Mouse (Mus musculus): ENCODE measurements around the gene Cox4i1. TPM values are rescaled to one million over a fixed set of nuclear protein-coding genes. Genes with fewer than 3 reads are reported as not detected.
"Not testable (repeated sequence)": the region's sequence is repeated elsewhere in the genome, so short reads cannot be mapped to it uniquely, and the experiment has no call there.

Cox4i1 gene
- polyA plus RNA-seq, 1 experiment, result 1,270 TPM

DNA sequence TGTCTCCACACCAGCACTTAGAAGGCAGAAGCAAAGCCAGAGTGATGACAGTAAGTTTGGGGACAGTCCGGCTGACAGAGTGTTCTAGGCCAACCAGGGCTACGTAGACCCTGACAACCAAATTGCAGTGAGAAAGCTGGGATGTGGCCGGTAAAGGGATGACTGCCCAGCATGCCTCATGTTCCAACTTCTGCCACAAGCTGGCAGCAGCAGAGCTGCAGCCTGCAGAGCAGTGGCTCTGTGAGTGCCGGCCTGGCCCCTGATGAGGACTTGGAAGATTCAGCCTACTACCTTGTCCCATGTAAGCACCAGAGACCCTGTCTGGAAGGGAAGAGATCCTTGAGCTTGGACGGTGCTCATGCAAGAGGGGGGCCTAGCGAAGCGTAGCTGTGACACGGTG, 7.7 kb downstream of the Cox4i1 start:
- Histone ChIP-seq H3K79me3 (ENCODE audit: low read depth) (peaks cover 6% of the 10 kb centered on the region), H3K79me2 (ENCODE audit: control insufficient read depth, insufficient read depth) (peaks cover 21% of the 10 kb centered on the region), H3K4me3 (ENCODE audit: insufficient read depth, poor library complexity, severe bottlenecking) (no peak overlapping the region), H3K27me3 (ENCODE audit: control insufficient read depth, insufficient read depth, insufficient read length) (no peaks in the 10 kb centered on the region), H3K36me3 (ENCODE audit: control insufficient read depth, insufficient read depth) (peaks cover 36% of the 10 kb centered on the region), H3ac (ENCODE audit: control insufficient read depth, insufficient read length, low read depth) (no peak overlapping the region)
- TF ChIP-seq MAX (IDR thresholded peaks at IDR 0.05), result no peak
- TF ChIP-seq CEBPB (IDR thresholded peaks at IDR 0.05; ENCODE audit: low read depth), result no peak
- TF ChIP-seq CTCF (IDR thresholded peaks at IDR 0.05; ENCODE audit: control insufficient read depth, insufficient read depth, insufficient read length), result no peak
- TF ChIP-seq USF1 (IDR thresholded peaks at IDR 0.05; ENCODE audit: low read depth), result no peak
- no peak for TF ChIP-seq FOSL1 (IDR thresholded peaks at IDR 0.05; ENCODE audit: insufficient read depth, low read length, poor library complexity, severe bottlenecking)
- no peak for TF ChIP-seq MYOD1 (IDR thresholded peaks at IDR 0.05; ENCODE audit: control insufficient read depth, insufficient read length, low read depth)
- TF ChIP-seq MYOG (IDR thresholded peaks at IDR 0.05; ENCODE audit: control insufficient read depth, extremely low read depth, insufficient read length), result no peak

DNA sequence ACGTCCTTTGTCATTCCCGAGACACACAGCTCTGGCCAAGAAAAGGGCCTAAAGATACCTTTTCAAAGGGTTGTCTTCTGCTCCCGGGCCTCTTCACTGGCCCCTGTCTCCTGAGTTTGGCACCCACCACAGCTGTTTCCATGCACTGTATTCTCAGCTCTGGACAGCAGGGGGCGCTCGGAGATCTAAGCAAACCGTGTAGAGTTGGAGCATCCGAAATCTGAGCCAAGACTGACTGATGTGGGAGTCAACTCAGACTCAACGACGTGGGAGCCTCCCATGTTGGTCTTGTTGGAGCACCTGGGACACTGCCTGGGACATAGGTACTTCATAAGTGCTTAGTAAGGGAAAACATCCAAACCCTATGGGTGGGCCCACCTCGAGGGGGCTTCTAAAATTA, 10.4 kb downstream of the Cox4i1 start:
- Histone ChIP-seq H3K4me3 (ENCODE audit: insufficient read depth, poor library complexity, severe bottlenecking) (no peak overlapping the region), H3K36me3 (ENCODE audit: control insufficient read depth, insufficient read depth) (peaks cover 9% of the 10 kb centered on the region), H3ac (ENCODE audit: control insufficient read depth, insufficient read length, low read depth) (no peak overlapping the region), H3K79me3 (ENCODE audit: low read depth) (no peaks in the 10 kb centered on the region), H3K27me3 (ENCODE audit: control insufficient read depth, insufficient read depth, insufficient read length) (peaks cover 15% of the 10 kb centered on the region), H3K79me2 (ENCODE audit: control insufficient read depth, insufficient read depth) (no peaks in the 10 kb centered on the region)
- TF ChIP-seq CTCF (IDR thresholded peaks at IDR 0.05; ENCODE audit: control insufficient read depth, insufficient read depth, insufficient read length) (peak; percentile 75), MYOD1 (IDR thresholded peaks at IDR 0.05; ENCODE audit: control insufficient read depth, insufficient read length, low read depth) (no peak), MYOG (IDR thresholded peaks at IDR 0.05; ENCODE audit: control insufficient read depth, extremely low read depth, insufficient read length) (no peak)

DNA sequence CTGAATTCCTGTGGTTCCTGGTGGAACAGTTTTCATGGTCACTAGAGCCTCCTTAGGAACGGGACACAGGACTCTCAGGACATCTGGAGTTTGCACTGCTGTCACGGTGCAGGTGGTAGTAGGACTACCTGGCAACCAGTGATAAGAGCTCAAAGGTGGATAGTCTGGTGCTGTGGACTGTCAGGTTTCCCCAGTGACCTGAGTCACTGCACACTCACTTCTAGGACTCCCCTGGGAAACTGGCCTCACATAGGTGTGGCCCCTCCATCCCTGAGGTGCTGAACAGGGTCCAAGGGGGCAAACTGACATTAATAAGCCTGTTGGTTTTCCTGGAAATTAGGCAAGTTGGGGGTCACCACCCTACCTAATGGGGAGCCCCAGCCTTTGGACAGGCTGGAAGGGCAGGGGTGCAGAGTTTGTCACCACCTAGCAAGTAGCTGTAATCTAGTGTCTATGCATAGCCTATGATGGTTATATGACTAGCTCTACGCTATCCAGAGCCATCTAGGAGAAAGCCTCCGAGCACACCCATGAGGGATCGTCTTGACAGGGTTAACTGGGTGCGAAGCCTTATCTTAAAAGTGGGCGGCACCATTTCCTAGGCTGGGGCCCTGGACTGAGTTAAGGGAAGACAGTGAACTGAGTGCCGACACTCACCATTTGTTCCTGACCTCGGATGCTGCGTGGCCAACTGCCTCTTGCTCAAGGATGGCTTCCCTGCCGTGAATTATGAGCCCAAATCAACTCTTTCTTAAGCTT, 11.8 kb downstream of the Cox4i1 start:
- no peak overlapping the region for H3K4me3 ChIP-seq (ENCODE audit: insufficient read depth, poor library complexity, severe bottlenecking)
- H3K36me3 ChIP-seq (ENCODE audit: control insufficient read depth, insufficient read depth), result no peaks in the 10 kb centered on the region
- no peak overlapping the region for H3ac ChIP-seq (ENCODE audit: control insufficient read depth, insufficient read length, low read depth)
- no peaks in the 10 kb centered on the region for H3K79me3 ChIP-seq (ENCODE audit: low read depth)
- no peak for TF ChIP-seq FOSL1 (IDR thresholded peaks at IDR 0.05; ENCODE audit: insufficient read depth, low read length, poor library complexity, severe bottlenecking)
- TF ChIP-seq MYOD1 (IDR thresholded peaks at IDR 0.05; ENCODE audit: control insufficient read depth, insufficient read length, low read depth), result no peak
- no peak for TF ChIP-seq CTCF (IDR thresholded peaks at IDR 0.05; ENCODE audit: control insufficient read depth, insufficient read depth, insufficient read length)
- no peak for TF ChIP-seq MAX (IDR thresholded peaks at IDR 0.05)
- no peak for TF ChIP-seq USF1 (IDR thresholded peaks at IDR 0.05; ENCODE audit: low read depth)
- no peak for TF ChIP-seq CEBPB (IDR thresholded peaks at IDR 0.05; ENCODE audit: low read depth)
- TF ChIP-seq MYOG (IDR thresholded peaks at IDR 0.05; ENCODE audit: control insufficient read depth, extremely low read depth, insufficient read length), result no peak
- H3K27me3 ChIP-seq (ENCODE audit: control insufficient read depth, insufficient read depth, insufficient read length), result peaks cover 23% of the 10 kb centered on the region
- no peaks in the 10 kb centered on the region for H3K79me2 ChIP-seq (ENCODE audit: control insufficient read depth, insufficient read depth)

DNA sequence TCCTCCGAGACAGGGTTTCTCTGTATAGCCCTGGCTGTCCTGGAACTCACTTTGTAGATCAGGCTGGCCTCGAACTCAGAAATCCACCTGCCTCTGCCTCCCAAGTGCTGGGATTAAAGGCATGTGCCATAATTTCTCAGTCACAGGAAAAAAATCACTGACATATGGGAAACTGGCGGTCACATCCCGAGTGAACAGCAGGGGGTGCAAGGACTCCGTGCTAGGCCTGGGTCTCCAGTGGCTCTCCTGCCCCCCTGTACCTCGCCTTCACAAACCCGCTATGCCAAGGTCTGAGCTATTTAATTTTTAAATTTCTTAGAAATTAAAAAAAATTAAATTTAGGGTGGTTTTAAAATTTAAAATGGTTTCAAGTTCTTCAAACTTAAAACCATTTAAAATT, 12.4 kb downstream of the Cox4i1 start:
- not testable (repeated sequence) for H3K79me2 ChIP-seq (ENCODE audit: control insufficient read depth, insufficient read depth); H3ac ChIP-seq (ENCODE audit: control insufficient read depth, insufficient read length, low read depth); H3K79me3 ChIP-seq (ENCODE audit: low read depth); H3K36me3 ChIP-seq (ENCODE audit: control insufficient read depth, insufficient read depth); H3K4me3 ChIP-seq (ENCODE audit: insufficient read depth, poor library complexity, severe bottlenecking)
- TF ChIP-seq CTCF (IDR thresholded peaks at IDR 0.05; ENCODE audit: control insufficient read depth, insufficient read depth, insufficient read length), result peak; percentile 36
- peaks cover 28% of the 10 kb centered on the region for H3K27me3 ChIP-seq (ENCODE audit: control insufficient read depth, insufficient read depth, insufficient read length)

DNA sequence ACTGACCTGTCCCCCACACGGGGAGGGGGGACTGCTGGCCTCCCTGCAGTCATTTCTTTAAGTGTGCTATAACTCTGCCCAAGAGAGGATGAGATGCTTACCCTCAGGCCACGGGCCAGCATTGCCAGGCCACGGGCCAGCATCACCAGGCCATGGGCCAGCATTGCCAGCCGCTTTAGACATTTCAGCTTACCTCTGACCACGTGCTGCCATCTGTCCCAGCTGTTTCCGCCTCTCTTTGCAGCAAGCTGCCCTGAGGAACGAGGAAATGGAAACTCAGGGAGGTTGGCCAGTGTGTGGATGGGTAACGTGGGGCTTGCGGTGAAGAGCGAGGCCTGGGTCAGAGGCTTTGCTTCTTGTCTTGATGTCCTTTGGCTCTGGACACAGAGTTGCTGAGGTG, 13.1 kb downstream of the Cox4i1 start:
- Histone ChIP-seq H3K4me3 (ENCODE audit: insufficient read depth, poor library complexity, severe bottlenecking) (no peak overlapping the region), H3ac (ENCODE audit: control insufficient read depth, insufficient read length, low read depth) (no peak overlapping the region), H3K36me3 (ENCODE audit: control insufficient read depth, insufficient read depth) (no peaks in the 10 kb centered on the region), H3K79me3 (ENCODE audit: low read depth) (no peaks in the 10 kb centered on the region), H3K79me2 (ENCODE audit: control insufficient read depth, insufficient read depth) (no peaks in the 10 kb centered on the region), H3K27me3 (ENCODE audit: control insufficient read depth, insufficient read depth, insufficient read length) (peaks cover 34% of the 10 kb centered on the region)
- TF ChIP-seq CEBPB (IDR thresholded peaks at IDR 0.05; ENCODE audit: low read depth) (no peak), MYOD1 (IDR thresholded peaks at IDR 0.05; ENCODE audit: control insufficient read depth, insufficient read length, low read depth) (no peak), MAX (IDR thresholded peaks at IDR 0.05) (no peak), CTCF (IDR thresholded peaks at IDR 0.05; ENCODE audit: control insufficient read depth, insufficient read depth, insufficient read length) (no peak), FOSL1 (IDR thresholded peaks at IDR 0.05; ENCODE audit: insufficient read depth, low read length, poor library complexity, severe bottlenecking) (no peak), USF1 (IDR thresholded peaks at IDR 0.05; ENCODE audit: low read depth) (no peak)

DNA sequence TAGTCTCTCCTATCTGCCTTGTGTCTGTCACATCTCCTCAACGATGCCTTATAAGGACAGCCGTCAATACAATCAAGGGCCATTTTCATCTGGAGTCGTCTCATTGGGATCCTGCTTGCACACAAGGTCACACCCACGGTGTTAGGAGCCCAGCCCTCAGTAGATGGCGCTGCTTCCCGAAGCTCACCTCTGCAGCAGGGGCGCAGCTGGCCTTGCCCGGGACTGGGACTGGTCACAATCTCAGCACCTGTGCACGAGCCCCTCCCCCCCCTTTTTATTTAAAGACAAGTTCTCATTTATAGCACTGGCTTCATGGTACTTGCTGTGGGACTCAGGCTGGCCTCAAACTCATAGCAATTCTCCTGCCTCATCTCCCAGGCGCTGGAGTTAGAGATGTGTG, 15.6 kb downstream of the Cox4i1 start:
- Histone ChIP-seq H3K27me3 (ENCODE audit: control insufficient read depth, insufficient read depth, insufficient read length) (peaks cover 59% of the 10 kb centered on the region), H3K4me3 (ENCODE audit: insufficient read depth, poor library complexity, severe bottlenecking) (no peak overlapping the region), H3K79me3 (ENCODE audit: low read depth) (no peaks in the 10 kb centered on the region), H3K79me2 (ENCODE audit: control insufficient read depth, insufficient read depth) (no peaks in the 10 kb centered on the region), H3ac (ENCODE audit: control insufficient read depth, insufficient read length, low read depth) (no peak overlapping the region), H3K36me3 (ENCODE audit: control insufficient read depth, insufficient read depth) (no peaks in the 10 kb centered on the region)
- TF ChIP-seq MYOG (IDR thresholded peaks at IDR 0.05; ENCODE audit: control insufficient read depth, extremely low read depth, insufficient read length) (no peak), USF1 (IDR thresholded peaks at IDR 0.05; ENCODE audit: low read depth) (no peak), MAX (IDR thresholded peaks at IDR 0.05) (no peak), FOSL1 (IDR thresholded peaks at IDR 0.05; ENCODE audit: insufficient read depth, low read length, poor library complexity, severe bottlenecking) (no peak), CTCF (IDR thresholded peaks at IDR 0.05; ENCODE audit: control insufficient read depth, insufficient read depth, insufficient read length) (peak; percentile 89), MYOD1 (IDR thresholded peaks at IDR 0.05; ENCODE audit: control insufficient read depth, insufficient read length, low read depth) (no peak), CEBPB (IDR thresholded peaks at IDR 0.05; ENCODE audit: low read depth) (no peak)

Data from C2C12 (cell line).